Mouse (Mus musculus): ENCODE measurements around the gene Tmem106c. TPM values are rescaled to one million over a fixed set of nuclear protein-coding genes. Genes with fewer than 3 reads are reported as not detected.

The Tmem106c gene
- total RNA-seq, 2 experiments from 2014 or later = 32.8 to 34.1 TPM

- Histone ChIP-seq H3K4me3 (peak overlapping the region; percentile 31; the same call in 1 of the 2 replicates), H3K27ac (peak overlapping the region; percentile 57; the same call in 1 of the 2 replicates)
- TF ChIP-seq CTCF (conservative IDR thresholded peaks at IDR 0.05) = no peak
These were observed 28.8 kb downstream of the Tmem106c start for GRCm38 (mm10) chr15:97992712-97993286.

DNA sequence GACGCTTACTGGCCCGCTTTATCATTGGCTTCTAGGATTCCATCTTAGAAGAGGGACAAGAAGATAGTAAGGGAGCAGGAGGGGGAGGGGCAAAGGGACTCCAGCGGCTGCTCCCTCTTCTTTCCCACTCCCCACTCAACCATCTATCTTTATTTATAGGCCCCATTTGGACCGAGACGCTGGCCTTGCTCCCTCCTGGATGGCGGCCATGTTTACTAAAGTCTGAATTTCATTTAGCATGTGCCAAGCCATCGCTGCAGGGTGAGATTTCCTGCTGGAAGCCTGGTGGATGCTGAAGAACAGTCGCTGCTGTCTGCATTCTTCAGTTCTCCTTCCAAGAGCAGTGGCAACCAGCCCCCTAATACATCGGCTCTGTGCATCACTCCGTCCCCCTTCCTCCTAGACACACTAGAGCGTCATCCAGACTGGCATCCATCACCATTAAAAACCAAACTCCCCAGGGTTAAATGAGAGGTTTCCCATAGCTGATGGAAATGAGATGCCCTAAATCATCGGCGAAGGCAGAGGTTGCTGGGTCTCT, 32.8 kb downstream of the Tmem106c start:
- no peak for TF ChIP-seq CTCF (conservative IDR thresholded peaks at IDR 0.05)
- DNase-seq (ENCODE audit: low spot score in 2 of 2) = peak in 1 of 2 experiments; percentile 8
- no peak overlapping the region for H3K27ac ChIP-seq
- H3K4me3 ChIP-seq = no peak overlapping the region

More at GRCm38 (mm10) chr15:97992712-97993286, 28.8 kb downstream of the Tmem106c start:
- DNase-seq (ENCODE audit: low spot score in 2 of 2) = peak; percentile 61 to 78

- TF ChIP-seq CTCF (conservative IDR thresholded peaks at IDR 0.05) = no peak
- no peak for DNase-seq (ENCODE audit: low spot score in 2 of 2)
- Histone ChIP-seq H3K4me3 (no peak overlapping the region), H3K27ac (no peak overlapping the region)
These were observed 35.5 kb downstream of the Tmem106c start for GRCm38 (mm10) chr15:97999546-97999945.

DNA sequence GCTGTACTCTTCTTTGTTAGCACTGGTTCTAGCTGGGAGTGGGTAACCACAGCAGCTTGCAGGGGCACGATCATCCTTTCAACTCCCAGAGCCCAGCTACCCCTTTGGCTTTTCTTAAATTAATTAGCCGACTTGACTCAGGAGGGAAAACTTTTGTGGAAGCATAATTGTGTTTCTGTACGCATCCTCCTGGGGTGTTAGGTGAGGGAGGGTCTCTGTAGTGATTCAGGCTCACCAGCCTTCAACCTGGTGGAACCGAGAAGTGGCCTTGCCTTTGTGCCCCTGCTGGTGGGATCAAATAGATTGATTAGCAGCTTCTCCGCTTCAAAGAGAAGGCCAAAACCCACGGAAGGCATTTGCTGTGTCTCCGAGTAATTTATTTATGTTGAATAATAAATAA, 36.0 kb downstream of the Tmem106c start:
- no peak for DNase-seq (ENCODE audit: low spot score in 2 of 2)
- no peak for TF ChIP-seq CTCF (conservative IDR thresholded peaks at IDR 0.05)
- Histone ChIP-seq H3K27ac (no peak overlapping the region), H3K4me3 (no peak overlapping the region)

- TF ChIP-seq CTCF (conservative IDR thresholded peaks at IDR 0.05) = no peak
- no peak for DNase-seq (ENCODE audit: low spot score in 2 of 2)
- Histone ChIP-seq H3K27ac (no peak overlapping the region), H3K4me3 (peak overlapping the region; percentile 37; the same call in 1 of the 2 replicates)
These were observed 37.5 kb downstream of the Tmem106c start for GRCm38 (mm10) chr15:98001321-98002112.

DNA sequence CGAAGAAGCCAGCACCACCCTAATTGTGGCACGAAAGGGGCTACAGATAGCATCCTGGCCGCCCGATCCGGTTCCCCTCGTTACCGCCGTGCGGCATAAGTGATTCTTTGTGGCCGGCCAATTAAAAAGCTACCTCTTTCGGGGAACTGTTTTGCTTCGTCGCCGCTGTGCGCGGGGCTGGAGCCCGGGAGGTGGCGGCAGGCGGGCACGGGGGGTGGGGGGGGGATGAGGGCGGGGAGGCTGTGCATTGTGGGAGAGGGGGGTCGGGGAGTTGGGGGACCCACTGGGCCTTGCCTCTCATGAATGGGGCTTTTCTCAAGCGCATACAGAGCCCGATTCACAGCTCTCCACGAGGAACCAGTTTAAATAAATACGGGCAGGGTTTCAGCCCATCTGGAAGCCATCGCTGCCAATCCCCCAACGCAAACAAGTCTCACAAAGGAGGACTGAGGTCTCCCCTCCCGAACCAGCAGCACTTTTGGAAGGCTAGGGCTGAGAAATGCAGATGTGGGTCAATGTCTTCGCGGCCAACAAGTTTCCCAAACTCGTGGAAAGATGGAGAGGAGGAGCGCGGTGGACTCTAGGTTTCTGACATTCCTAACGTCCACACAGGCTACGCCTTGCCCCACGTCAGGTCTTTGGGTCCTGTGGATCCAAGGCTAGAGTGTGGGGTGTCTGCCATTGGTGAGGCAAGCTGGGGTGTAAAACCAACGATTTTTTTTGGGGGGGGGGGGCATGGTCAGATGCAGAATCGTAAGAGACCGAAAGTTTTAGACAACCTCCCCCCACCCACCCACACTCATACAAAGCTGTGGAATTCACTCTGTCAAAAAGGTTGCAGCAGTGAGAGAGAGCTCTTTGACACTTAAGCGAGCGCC, 38.4 kb downstream of the Tmem106c start:
- H3K27ac ChIP-seq = no peak overlapping the region
- DNase-seq (ENCODE audit: low spot score in 2 of 2) = peak; percentile 24 to 52
- no peak for TF ChIP-seq CTCF (conservative IDR thresholded peaks at IDR 0.05)
- peak overlapping the region; percentile 37; the same call in 1 of the 2 replicates for H3K4me3 ChIP-seq

- Histone ChIP-seq H3K27ac (no peak overlapping the region), H3K4me3 (no peak overlapping the region)
- TF ChIP-seq CTCF (conservative IDR thresholded peaks at IDR 0.05) = no peak
- no peak for DNase-seq (ENCODE audit: low spot score in 2 of 2)
These were observed 39.2 kb downstream of the Tmem106c start for GRCm38 (mm10) chr15:98002991-98003821.

GRCm38 (mm10) chr15:98003822-98004739, 40.1 kb downstream of the Tmem106c start, which contains the start of gene Col2a1:
Col2a1 (minus strand) TSS chr15:98004695.
- H3K27ac ChIP-seq = no peak within 1 kb of the TSS
- peak within 1 kb of the TSS; percentile 28; the same call in 1 of the 2 replicates for H3K4me3 ChIP-seq
- no peak for DNase-seq (ENCODE audit: low spot score in 2 of 2)
- TF ChIP-seq CTCF (conservative IDR thresholded peaks at IDR 0.05) = no peak

- DNase-seq (ENCODE audit: low spot score in 2 of 2) = no peak
- TF ChIP-seq CTCF (conservative IDR thresholded peaks at IDR 0.05) = no peak
- H3K4me3 ChIP-seq = peak overlapping the region; percentile 28; the same call in 1 of the 2 replicates
- H3K27ac ChIP-seq = no peak overlapping the region
These were observed 40.8 kb downstream of the Tmem106c start for GRCm38 (mm10) chr15:98004740-98005159.

- DNase-seq (ENCODE audit: low spot score in 2 of 2) = no peak
- no peak overlapping the region for H3K4me3 ChIP-seq
- H3K27ac ChIP-seq = no peak overlapping the region
- no peak for TF ChIP-seq CTCF (conservative IDR thresholded peaks at IDR 0.05)
These were observed 41.2 kb downstream of the Tmem106c start for GRCm38 (mm10) chr15:98005181-98005580.

DNA sequence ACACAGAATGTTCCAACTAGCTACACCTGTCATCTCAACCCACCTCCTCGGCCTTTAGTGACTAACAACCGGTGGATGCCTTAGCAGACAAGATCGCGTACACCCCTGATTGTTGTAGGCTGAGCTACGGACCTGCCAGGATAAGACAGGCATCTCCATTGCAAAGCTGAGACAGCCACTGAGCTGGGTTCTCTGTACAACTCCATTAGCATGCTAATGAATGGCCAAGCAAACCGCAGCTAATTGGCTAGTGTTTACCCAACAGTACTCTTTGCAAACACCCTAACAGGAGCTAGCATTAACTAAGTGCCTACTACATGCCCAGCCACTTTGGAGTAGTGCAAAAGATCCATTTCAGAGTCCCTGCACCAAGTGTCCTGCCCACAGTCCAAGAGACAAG, 48.8 kb downstream of the Tmem106c start:
- no peak for TF ChIP-seq CTCF (conservative IDR thresholded peaks at IDR 0.05)
- H3K27ac ChIP-seq = no peak overlapping the region
- no peak for DNase-seq (ENCODE audit: low spot score in 2 of 2)
- H3K4me3 ChIP-seq = no peak overlapping the region
